Mouse (Mus musculus): ENCODE measurements around the gene Spp2. TPM values are rescaled to one million over a fixed set of nuclear protein-coding genes. Genes with fewer than 3 reads are reported as not detected.
"Not testable (repeated sequence)": the region's sequence is repeated elsewhere in the genome, so short reads cannot be mapped to it uniquely, and the experiment has no call there.

Spp2 gene
- polyA plus RNA-seq, 1 experiment from 2014 or later, result 0.37 TPM

DNA sequence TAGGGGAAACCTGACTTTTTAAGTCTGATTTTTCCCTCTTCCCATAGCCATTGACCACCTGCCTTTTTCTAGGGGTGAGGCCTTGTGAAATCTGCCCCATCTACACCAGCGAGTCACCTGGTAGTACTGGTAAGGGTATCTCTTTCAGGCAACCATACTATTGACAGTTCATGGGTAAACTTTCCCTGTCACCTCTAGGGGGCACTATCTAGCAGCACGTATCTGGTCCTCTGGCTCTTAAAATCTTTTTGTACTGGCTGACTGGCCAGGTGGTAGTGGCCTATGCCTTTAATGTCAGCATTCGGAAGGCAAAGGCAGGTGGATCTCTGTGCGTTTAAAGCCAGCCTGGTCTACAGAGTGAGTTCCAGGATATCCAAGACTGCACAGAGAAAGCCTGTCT lies 38.6 kb downstream of the Spp2 start:
- Histone ChIP-seq H3K27ac (replicated peaks) (no peak overlapping the region), H3K27me3 (replicated peaks; ENCODE audit: low read depth, poor library complexity, severe bottlenecking) (no peaks in the 10 kb centered on the region), H3K36me3 (replicated peaks) (no peaks in the 10 kb centered on the region), H3K9me3 (no peaks in the 10 kb centered on the region), H3K4me3 (no peak overlapping the region), H3K4me1 (peaks cover 16% of the 10 kb centered on the region)
- 68% methylated on average over 4 of the region's 4 CpGs for WGBS
- DNase-seq (ENCODE audit: low spot score), result no peak

DNA sequence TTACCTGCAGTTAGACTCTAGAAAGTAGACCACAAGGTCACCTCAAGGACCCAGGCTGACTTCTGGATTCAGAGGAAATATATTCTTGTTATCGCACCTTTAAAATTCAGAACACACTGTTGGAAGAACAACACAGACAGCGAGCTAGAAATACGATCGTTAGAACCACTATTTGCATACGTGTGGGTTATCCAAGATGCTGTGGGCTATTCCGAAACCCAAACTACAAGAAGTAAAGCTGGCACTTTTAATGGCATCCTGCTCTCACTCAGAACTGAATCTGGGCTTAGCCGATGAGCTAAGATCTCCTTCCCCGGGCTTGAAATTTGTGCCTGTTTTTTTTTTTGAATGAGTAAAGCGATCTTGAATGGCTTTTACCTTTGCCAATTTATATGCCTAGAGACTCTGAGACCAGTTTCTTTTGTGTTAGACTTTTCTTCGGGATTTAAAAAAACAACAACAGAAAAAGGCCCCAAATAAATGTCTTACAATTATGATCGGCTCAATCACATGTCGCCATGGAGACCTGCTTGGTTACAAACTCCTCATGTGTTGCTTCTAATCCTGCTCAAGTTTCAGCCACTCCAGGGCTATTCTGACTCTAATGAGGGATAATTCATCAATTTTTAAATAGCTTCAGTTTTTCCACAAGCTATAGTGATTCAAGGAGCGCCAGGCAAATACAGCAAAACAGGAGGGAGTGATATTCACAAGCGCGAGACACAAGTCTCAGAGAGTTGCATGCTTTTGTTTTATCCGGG lies 39.7 kb downstream of the Spp2 start:
- Histone ChIP-seq H3K4me1 (peaks cover 16% of the 10 kb centered on the region), H3K27ac (replicated peaks) (no peak overlapping the region), H3K27me3 (replicated peaks; ENCODE audit: low read depth, poor library complexity, severe bottlenecking) (no peaks in the 10 kb centered on the region), H3K9me3 (no peaks in the 10 kb centered on the region), H3K4me3 (no peak overlapping the region), H3K36me3 (replicated peaks) (no peaks in the 10 kb centered on the region)
- DNase-seq (ENCODE audit: low spot score), result no peak
- WGBS, result 68% methylated on average over 16 of the region's 16 CpGs

DNA sequence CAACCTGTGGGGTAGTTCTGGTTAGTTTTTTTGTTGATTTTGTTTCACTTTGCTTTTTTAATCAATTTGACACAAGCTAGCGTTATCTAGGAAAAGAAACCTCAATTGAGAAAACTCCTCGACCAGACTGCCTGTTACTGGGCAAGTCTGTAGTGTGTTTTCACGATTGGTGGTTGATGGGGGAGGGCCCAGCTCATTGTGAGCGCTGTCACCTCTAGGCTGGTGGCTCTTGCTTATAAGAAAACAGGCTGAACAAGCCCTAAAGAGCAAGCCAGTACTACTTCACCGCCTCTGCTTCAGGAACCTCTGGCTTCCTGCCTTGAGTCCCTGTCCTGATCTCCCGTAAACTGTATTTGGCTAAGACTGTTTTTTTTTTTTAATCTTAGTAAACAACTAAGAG lies 40.7 kb downstream of the Spp2 start:
- no peak overlapping the region; the same call in 1 of the 2 replicates for H3K27ac ChIP-seq (replicated peaks)
- DNase-seq (ENCODE audit: low spot score), result peak; percentile 39
- H3K36me3 ChIP-seq (replicated peaks), result no peaks in the 10 kb centered on the region
- no peaks in the 10 kb centered on the region for H3K9me3 ChIP-seq
- no peak overlapping the region for H3K4me3 ChIP-seq
- no peaks in the 10 kb centered on the region for H3K27me3 ChIP-seq (replicated peaks; ENCODE audit: low read depth, poor library complexity, severe bottlenecking)
- WGBS, result 8% methylated on average over 6 of the region's 6 CpGs
- peaks cover 17% of the 10 kb centered on the region for H3K4me1 ChIP-seq

DNA sequence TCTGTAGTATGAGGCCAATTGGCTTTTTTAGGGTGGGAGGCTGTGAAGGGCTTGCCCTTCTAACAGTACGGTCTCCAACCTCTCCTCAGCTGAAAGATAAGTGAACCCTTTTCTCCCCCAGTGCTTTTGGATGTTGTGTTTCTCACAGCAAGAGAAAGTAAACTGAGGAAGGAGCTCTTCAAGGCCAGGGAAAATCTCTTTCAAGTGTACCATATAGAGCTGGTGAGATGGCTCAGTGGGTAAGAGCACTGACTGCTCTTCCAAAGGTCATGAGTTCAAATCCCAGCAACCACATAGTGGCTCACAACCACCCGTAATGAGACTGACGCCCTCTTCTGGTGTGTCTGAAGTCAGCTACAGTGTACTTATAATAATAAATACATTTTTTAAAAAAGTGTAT lies 41.3 kb downstream of the Spp2 start:
- H3K9me3 ChIP-seq; H3K36me3 ChIP-seq (replicated peaks); H3K27me3 ChIP-seq (replicated peaks; ENCODE audit: low read depth, poor library complexity, severe bottlenecking); DNase-seq (ENCODE audit: low spot score); H3K27ac ChIP-seq (replicated peaks); H3K4me3 ChIP-seq: not testable (repeated sequence)
- WGBS, result 81% methylated on average over 3 of the region's 3 CpGs
- H3K4me1 ChIP-seq, result peaks cover 23% of the 10 kb centered on the region

DNA sequence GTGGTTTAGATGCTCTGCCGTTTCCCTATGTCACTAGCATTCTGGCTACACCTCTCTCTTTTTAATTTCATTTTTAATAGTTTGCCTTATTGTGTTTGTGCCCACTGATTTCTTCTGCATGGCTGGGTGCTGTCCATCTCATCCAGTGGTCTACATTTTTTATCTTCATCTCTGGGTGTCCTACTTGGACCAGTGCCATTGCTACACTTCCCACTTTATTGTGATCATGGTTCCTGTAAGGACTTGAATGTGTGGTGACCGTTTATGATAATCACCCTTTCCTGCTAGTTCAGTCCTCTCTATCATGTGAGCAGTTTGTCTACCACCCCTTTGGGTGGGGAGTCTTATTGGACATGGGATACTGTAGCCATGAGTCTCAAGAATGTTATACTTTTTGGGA lies 43.0 kb downstream of the Spp2 start:
- Histone ChIP-seq H3K27me3 (replicated peaks; ENCODE audit: low read depth, poor library complexity, severe bottlenecking) (no peaks in the 10 kb centered on the region), H3K4me3 (no peak overlapping the region), H3K27ac (replicated peaks) (no peak overlapping the region), H3K36me3 (replicated peaks) (no peaks in the 10 kb centered on the region), H3K4me1 (peaks cover 22% of the 10 kb centered on the region), H3K9me3 (no peaks in the 10 kb centered on the region)
- WGBS, result 82% methylated on average over 2 of the region's 2 CpGs
- DNase-seq (ENCODE audit: low spot score), result no peak

DNA sequence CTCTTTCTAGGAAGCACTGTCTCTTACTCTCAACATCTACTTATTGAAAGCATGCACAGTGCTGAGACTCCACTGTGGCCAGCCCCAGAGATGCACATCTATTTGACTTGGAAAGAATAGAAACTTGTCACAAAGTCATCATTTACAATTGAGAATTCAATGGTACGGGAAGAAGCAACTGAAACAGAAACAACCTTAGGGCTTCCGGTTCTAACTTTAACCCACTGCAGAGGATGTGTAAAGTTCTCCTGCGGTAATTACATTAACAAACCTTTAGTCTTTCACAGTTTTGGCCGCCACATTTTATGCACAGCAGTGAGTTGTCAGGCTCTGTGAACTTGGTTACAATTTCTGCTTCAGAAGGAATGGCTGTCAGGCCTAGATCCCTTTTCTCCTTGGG lies 43.9 kb downstream of the Spp2 start:
- WGBS, result 86% methylated on average over 4 of the region's 4 CpGs
- H3K4me1 ChIP-seq, result peaks cover 28% of the 10 kb centered on the region
- no peaks in the 10 kb centered on the region for H3K9me3 ChIP-seq
- no peaks in the 10 kb centered on the region for H3K36me3 ChIP-seq (replicated peaks)
- no peak for DNase-seq (ENCODE audit: low spot score)
- H3K27me3 ChIP-seq (replicated peaks; ENCODE audit: low read depth, poor library complexity, severe bottlenecking), result no peaks in the 10 kb centered on the region
- no peak overlapping the region for H3K27ac ChIP-seq (replicated peaks)
- H3K4me3 ChIP-seq, result no peak overlapping the region

DNA sequence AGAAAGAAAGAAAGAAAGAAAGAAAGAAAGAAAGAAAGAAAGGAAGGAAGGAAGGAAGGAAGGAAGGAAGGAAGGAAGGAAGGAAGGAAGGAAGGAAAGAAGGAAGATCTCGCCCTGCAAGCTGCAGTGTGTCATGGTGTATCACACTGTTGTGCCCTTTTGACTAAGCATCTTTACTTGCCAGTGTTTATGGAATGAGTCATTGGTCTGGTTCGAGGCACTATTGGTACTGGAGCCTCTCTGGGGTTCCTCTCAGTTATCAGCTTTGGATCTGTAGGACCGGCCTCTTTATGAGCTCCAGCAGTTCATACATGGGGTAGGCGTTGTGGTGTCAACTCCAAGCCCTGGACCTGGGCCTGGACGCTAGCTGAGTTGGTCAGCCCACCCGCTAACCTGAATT lies 45.4 kb downstream of the Spp2 start:
- H3K4me1 ChIP-seq, result peaks cover 31% of the 10 kb centered on the region
- no peak overlapping the region for H3K4me3 ChIP-seq
- H3K27me3 ChIP-seq (replicated peaks; ENCODE audit: low read depth, poor library complexity, severe bottlenecking), result no peaks in the 10 kb centered on the region
- WGBS, result 89% methylated on average over 6 of the region's 6 CpGs
- no peaks in the 10 kb centered on the region for H3K36me3 ChIP-seq (replicated peaks)
- no peak for DNase-seq (ENCODE audit: low spot score)
- no peak overlapping the region for H3K27ac ChIP-seq (replicated peaks)
- no peaks in the 10 kb centered on the region for H3K9me3 ChIP-seq

DNA sequence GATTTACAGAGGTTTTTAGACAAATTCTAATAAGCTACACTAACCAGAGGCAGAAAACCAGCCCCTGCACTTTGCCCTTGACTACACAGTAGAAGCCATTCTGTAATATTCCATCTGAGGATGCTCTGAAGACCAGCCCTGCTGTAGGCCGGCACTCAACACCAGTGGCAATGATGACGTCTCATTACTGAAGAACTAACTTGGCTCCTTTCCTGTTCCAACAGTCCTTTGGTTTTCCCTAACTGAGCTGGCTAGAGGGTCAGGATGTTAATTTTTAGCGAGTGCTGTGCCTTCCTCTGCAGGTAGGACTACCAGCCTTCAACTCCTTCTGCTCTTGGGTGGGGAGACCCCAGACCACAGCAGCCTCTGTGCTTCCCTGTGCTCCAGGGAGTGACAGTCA lies 47.9 kb downstream of the Spp2 start:
- Histone ChIP-seq H3K4me1 (peaks cover 26% of the 10 kb centered on the region), H3K27ac (replicated peaks) (peak overlapping the region; percentile 51; the same call in 1 of the 2 replicates), H3K9me3 (no peaks in the 10 kb centered on the region), H3K4me3 (no peak overlapping the region), H3K36me3 (replicated peaks) (no peaks in the 10 kb centered on the region), H3K27me3 (replicated peaks; ENCODE audit: low read depth, poor library complexity, severe bottlenecking) (no peaks in the 10 kb centered on the region)
- WGBS, result 53% methylated on average over 3 of the region's 3 CpGs
- no peak for DNase-seq (ENCODE audit: low spot score)

DNA sequence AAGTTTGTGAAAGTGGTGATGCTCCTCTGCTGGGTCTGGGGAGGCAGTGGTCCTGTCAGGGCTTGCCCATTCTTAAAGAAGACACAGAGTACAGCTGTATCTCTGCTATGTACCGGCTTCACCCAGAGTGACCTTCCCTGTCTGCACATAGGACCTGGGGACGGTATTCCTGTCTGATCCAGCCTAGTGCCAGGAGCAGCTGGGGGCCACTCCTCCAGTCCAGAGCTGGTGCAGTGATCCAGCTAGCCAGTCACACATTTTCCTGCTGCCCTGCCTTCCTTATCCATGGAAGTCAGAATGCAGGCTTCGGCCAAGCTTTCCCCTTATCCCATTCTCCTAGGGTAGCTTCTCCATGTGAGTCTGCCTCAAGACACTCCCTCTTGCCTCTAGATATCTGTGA lies 49.0 kb downstream of the Spp2 start:
- DNase-seq (ENCODE audit: low spot score), result no peak
- no peaks in the 10 kb centered on the region for H3K9me3 ChIP-seq
- 74% methylated on average over 3 of the region's 3 CpGs for WGBS
- H3K4me1 ChIP-seq, result peaks cover 26% of the 10 kb centered on the region
- 0 out of 2 replicates have a peak overlapping the region, but pooled peaks have one; percentile 37 for H3K27ac ChIP-seq (replicated peaks)
- no peak overlapping the region for H3K4me3 ChIP-seq
- H3K36me3 ChIP-seq (replicated peaks), result no peaks in the 10 kb centered on the region
- no peaks in the 10 kb centered on the region for H3K27me3 ChIP-seq (replicated peaks; ENCODE audit: low read depth, poor library complexity, severe bottlenecking)

DNA sequence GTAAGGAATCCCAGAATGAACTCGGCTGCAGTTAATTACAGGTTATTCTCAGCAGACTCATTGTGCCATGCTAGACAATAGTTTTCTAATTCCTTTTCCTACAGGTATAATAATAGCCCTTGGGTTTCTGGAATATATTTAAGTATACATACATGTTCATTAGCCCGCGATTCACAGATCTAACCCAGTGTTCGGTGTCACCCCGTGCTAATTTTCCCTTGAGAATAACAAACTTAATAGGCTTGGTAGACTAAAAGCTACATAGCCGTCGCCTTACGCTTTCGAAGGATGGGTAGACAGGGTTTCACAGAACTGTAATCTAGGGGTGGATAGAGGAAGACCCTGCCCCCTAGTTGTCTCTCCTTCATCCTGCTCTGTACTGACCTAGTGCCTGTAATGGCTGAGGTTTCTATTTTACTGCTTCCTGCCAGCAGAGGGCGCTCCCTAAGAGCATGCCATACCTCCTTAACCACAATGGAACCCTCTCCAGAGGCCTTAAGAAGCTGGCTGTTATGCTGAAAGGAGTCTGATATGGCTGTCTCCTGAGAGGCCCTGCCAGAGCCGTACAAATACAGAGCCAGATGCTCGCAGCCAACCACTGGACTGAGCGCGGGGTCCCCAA lies 49.8 kb downstream of the Spp2 start:
- 55% methylated on average over 14 of the region's 14 CpGs for WGBS
- Histone ChIP-seq H3K4me1 (peaks cover 26% of the 10 kb centered on the region), H3K27ac (replicated peaks) (no peak overlapping the region), H3K27me3 (replicated peaks; ENCODE audit: low read depth, poor library complexity, severe bottlenecking) (no peaks in the 10 kb centered on the region), H3K36me3 (replicated peaks) (no peaks in the 10 kb centered on the region), H3K9me3 (no peaks in the 10 kb centered on the region), H3K4me3 (no peak overlapping the region)
- DNase-seq (ENCODE audit: low spot score), result peak; percentile 78

DNA sequence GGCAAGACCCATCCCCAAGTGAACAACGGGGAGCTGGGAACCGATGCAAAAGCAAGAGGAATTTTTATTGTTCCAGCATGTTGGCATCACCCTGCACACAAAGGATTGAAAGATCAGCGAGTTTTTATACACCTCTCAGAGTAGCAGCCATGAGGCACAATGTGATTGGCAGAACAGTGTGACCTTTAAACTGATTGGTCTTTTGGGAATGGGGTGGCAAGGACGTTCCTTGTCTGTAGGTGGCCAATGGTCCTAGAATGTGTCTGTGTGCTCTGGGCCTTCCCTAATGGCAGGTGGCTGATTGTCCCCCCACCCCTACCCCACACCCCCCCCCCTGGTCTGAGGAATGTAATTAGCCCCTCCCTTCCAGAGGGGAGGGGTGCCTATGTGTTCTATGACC lies 52.4 kb downstream of the Spp2 start:
- H3K4me3 ChIP-seq, result no peak overlapping the region
- H3K4me1 ChIP-seq, result peaks cover 30% of the 10 kb centered on the region
- H3K36me3 ChIP-seq (replicated peaks), result no peaks in the 10 kb centered on the region
- H3K27me3 ChIP-seq (replicated peaks; ENCODE audit: low read depth, poor library complexity, severe bottlenecking), result no peaks in the 10 kb centered on the region
- no peak for DNase-seq (ENCODE audit: low spot score)
- H3K9me3 ChIP-seq, result no peaks in the 10 kb centered on the region
- 88% methylated on average over 4 of the region's 4 CpGs for WGBS
- H3K27ac ChIP-seq (replicated peaks), result no peak overlapping the region

DNA sequence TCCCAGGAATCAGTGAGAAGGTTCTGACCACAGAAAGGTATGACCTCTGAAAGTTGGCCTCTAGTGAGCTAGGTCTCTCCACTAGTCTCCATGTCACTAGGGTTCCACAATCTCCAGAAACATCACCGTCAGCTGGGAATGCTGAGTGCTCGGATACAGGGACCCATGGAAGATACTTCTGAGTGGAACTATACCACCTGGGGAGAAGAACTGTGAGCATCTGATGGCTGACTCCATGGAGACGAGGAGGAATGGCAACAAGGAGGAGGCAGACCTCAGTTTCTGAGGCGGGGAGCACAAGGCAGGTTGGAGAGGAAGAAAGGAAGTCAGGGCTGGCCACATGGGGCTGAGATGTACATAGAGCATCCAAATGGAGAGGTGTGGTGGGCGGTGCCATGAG lies 52.9 kb downstream of the Spp2 start:
- H3K27me3 ChIP-seq (replicated peaks; ENCODE audit: low read depth, poor library complexity, severe bottlenecking), result no peaks in the 10 kb centered on the region
- 84% methylated on average over 5 of the region's 5 CpGs for WGBS
- peaks cover 35% of the 10 kb centered on the region for H3K4me1 ChIP-seq

DNA sequence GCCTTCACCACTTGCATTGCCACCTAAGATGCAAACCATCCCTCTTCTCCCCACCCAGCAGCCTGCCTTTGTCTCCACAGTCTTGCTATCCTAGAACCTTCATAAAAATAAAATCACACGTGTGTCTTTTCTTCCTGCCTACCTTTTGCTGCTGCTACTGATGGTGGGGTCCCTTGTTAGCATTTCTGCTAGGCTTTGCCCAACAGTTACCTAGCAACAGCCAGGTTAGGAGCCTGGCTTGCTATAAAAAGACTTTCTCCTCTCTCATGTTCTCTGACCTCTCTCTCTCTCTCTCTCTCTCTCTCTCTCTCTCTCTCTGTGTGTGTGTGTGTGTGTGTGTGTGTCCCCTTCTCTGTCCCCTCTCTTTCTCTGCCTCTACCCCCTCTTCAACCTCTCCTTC lies 54.3 kb downstream of the Spp2 start:
- Histone ChIP-seq H3K4me1 (peaks cover 28% of the 10 kb centered on the region), H3K9me3 (no peaks in the 10 kb centered on the region), H3K36me3 (replicated peaks) (no peaks in the 10 kb centered on the region), H3K27me3 (replicated peaks; ENCODE audit: low read depth, poor library complexity, severe bottlenecking) (no peaks in the 10 kb centered on the region), H3K4me3 (no peak overlapping the region), H3K27ac (replicated peaks) (no peak overlapping the region)
- DNase-seq (ENCODE audit: low spot score), result no peak
- WGBS, result 49% methylated on average over 1 of the region's 1 CpGs

More for the DNA sequence above, 52.9 kb downstream of the Spp2 start:
- H3K36me3 ChIP-seq (replicated peaks), result no peaks in the 10 kb centered on the region
- no peak overlapping the region for H3K27ac ChIP-seq (replicated peaks)
- no peak overlapping the region for H3K4me3 ChIP-seq
- DNase-seq (ENCODE audit: low spot score), result no peak
- H3K9me3 ChIP-seq, result no peaks in the 10 kb centered on the region

Measured in embryonic facial prominence, embryonic 10.5 days (tissue).